Mouse (Mus musculus) embryo, embryonic 11 days (tissue): ENCODE data around the gene Hspb8.
"Not testable (repeated sequence)": the region's sequence is repeated elsewhere in the genome, so short reads cannot be mapped to it uniquely, and the experiment has no call there.

Experiments
- DNase-seq: peaks from one replicate; pipeline ENCODE4 v3.0.0-alpha.2; 2015

Gene Hspb8

GRCm38 (mm10) chr5:116387302-116387935, 35.2 kb downstream of the Hspb8 start:
- DNase-seq = no peak

DNA sequence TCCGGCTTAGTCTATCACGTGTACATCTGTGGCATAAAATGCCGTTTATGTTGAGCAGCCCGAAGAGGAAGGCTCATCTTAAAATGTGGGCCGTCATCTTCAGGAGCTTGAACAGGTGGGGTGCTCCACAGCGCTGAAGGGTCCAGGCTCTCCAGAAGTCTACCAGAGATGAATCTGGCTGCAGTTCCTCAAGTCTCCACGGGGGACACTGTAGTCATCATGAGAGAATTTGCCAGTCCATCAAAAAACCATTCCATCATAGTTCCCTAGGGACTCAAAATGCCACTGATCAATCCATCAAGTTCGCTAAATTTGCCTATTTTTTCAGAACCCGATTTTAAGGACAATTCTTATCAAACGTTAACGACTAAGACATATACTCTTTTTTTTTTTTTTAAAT, 36.6 kb downstream of the Hspb8 start:
- peak; percentile 73 for DNase-seq

DNA sequence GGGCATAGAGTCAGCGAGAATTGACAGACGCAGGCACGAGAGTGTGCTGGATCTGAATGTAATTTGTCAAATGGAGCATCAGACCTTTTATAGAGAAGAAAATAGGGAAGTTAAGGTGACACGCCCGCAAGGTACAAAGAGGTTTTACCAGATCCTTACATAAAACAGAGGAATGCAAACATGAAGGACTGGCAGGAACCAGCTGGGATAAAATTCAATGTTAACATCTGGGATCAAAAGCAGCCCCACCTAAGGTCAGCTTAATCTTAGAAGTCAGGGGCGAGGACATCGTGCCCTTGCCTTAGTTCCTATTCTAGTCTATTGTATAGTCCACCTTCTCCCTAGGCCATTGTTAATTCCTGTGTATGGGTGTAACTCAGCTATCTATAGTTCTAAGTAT, 40.0 kb downstream of the Hspb8 start:
- not testable (repeated sequence) for DNase-seq

DNA sequence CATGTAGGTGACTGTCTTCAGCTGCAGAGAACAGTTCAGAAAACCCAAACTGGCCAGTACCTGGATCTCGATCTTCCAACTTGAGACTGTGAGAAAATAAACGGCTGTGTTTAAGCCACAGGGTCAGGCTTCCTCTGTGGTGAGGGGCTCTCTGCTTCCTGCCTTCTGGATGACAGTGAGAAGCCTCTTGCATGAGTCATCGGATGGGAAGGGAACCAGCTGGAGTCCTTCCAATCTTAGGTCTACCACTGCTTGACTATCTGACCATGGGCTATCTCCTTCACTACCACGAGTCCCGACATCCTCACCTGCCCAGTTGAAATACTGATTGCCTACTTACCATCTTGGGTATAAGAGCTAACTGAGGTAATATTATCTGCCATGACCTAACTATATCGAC, 40.9 kb downstream of the Hspb8 start:
- no peak for DNase-seq

DNA sequence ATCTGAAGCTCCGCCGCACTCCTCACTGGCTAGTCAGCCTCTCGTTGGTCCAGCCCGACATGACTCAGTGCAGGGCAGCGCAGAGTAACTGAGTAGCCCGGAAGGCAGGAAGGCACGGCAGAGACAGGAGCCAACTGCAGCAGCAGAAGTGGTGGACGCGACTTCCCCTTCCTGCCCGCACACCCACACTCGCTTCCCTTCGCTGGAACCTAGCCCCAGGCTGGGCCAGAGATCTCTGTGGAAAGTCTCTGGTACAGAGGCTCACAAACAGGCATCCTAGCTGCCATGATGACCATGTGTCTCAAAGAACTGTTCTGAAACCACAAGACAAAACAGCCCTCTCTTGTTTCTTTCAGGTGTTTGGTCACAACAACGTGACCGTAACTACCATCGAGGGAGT, 41.4 kb downstream of the Hspb8 start:
- no peak for DNase-seq

DNA sequence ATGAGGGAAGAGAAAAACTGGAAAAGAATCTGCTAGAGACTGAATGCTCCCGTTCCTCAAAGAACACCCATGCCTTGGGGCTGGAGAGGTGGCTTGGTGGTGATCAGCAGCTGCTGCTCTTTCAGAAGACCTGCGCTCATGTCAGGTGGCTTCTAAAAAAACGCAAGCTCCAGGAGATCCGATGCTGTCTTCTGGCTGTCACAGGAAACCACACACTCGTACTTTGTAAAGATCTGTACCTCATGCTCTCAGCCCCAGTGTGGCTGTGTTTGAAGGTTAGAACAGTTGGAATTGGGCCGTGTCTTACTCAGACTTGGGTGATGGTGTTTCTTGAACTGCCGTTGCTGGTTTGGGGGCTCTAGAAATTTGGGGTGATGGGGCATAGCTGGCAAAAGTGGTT, 42.3 kb downstream of the Hspb8 start:
- no peak for DNase-seq

- DNase-seq = no peak
These were observed 43.8 kb downstream of the Hspb8 start for GRCm38 (mm10) chr5:116378872-116379271.

DNA sequence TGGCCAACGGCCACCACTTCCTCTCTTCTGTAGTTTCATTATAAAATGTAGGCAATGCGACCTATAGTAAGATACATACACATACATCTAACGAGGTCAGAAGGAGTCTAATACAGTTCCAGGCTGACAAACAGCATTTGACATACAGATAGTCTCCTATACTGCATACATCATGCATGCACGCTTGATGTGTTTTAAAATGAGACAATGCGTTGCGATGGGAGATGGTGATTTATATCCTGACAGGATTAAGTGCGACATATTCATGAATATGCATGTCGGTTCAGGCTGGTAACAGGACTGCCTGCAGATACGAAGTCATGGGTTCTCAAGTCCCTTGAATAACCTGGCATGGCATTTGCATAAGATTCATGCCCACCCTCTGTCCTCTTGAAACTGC, 54.7 kb downstream of the Hspb8 start:
- no peak for DNase-seq

DNA sequence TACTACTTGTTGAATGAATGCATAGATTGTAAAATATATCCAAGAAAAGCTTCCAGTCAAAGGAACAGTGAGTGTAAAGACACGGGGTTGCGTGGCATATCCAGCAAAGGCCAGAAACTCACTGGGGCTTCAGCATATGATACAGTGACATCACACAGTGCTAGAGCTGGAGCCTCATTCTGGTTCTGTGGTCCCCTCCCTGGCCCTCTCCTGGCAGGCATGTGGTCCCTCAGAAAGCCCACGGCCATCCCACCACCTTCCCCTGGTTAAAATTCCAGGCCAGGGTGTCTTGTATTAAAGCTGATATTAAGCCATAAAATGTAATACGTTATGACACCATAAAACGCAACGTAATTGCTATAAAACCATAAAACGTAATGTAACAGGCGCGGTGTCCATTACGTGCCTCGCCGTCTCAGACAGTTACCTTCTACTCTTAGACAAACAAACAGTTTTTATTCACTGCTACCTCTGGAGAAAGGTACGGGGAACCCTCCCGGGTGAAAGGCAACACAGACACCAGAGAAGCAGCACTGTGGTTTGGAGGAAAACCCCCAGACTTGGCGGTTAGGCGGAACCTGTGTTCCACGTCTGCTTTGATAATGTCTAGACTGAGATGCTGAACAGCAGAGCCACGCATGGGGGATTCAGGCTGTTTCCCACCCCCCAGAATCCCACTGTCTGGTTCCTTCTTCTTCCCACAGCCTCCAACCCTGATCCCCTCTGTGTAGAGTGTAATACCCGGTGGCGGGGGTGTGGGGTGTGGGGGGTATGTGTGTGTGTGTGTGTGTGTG, 55.6 kb downstream of the Hspb8 start:
- DNase-seq = no peak

DNA sequence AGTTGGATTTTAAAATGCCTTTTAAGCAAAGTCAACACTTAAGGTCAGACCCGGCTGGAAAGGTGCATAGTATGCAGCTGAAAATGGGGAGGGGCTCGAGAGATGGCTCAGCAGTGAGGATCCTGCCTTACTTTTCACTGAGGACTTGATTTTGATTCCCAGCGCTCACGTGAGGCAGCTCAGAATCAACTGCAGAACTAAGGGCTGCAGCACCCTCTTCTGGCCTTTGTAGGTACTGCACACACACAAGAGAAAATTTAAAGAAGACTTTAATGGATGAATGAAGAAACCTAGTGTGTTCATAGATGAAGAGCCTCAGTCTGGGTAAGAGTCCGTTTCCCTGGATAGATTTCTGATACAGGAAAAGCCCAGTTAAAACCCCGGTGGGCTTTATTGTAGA, 61.3 kb downstream of the Hspb8 start:
- DNase-seq = no peak

GRCm38 (mm10) chr5:116360751-116361150, 61.9 kb downstream of the Hspb8 start:
- peak; percentile 73 for DNase-seq
